Mouse (Mus musculus) ES-E14 (cell line): ENCODE results near the gene Clca3a2. TPM values are rescaled to one million over a fixed set of nuclear protein-coding genes. Genes with fewer than 3 reads are reported as not detected.

Experiments
- DNase-seq: peaks from one replicate; pipeline ENCODE4 v3.0.0-alpha.2; 2013; ENCODE audit warnings: low read depth, low spot score
- H3K27ac ChIP-seq: 2 replicates; pipeline ENCODE4 v1.5.1; 2012; ENCODE audit warnings: low read depth, mild to moderate bottlenecking, low read length, moderate library complexity, mixed read lengths; ENCODE audit not compliant: poor library complexity, insufficient read depth, severe bottlenecking
- H3K36me3 ChIP-seq: 2 replicates; pipeline ENCODE4 v1.6.1; 2012; ENCODE audit warnings: mild to moderate bottlenecking, low read length, moderate library complexity, mixed read lengths; ENCODE audit not compliant: control insufficient read depth, poor library complexity, insufficient read depth, severe bottlenecking
- H3K4me1 ChIP-seq, 2 experiments: fragments of 150-350 bp in 1 of 2; sonication (generic) in 1 of 2; 2 replicates each; pipeline ENCODE4 v1.6.1; 2012; ENCODE audit warnings: low read length in 2 of 2, mild to moderate bottlenecking in 1 of 2, mixed read lengths in 1 of 2; ENCODE audit not compliant: control insufficient read depth in 2 of 2, insufficient read depth in 2 of 2, poor library complexity in 1 of 2
- H3K4me3 ChIP-seq, 2 experiments: fragments of 150-350 bp in 1 of 2; sonication (generic) in 1 of 2; 2 replicates each; pipeline ENCODE4 v1.5.1; 2012; ENCODE audit warnings: low read length in 2 of 2, low read depth in 1 of 2, mild to moderate bottlenecking in 1 of 2, mixed read lengths in 1 of 2; ENCODE audit not compliant: insufficient read depth in 1 of 2, poor library complexity in 1 of 2, severe bottlenecking in 1 of 2
- H3K9ac ChIP-seq: 2 replicates; pipeline ENCODE4 v1.6.1; 2012; ENCODE audit warnings: low read depth, mild to moderate bottlenecking, low read length, mixed read lengths; ENCODE audit not compliant: poor library complexity, insufficient read depth, severe bottlenecking
- H3K9me3 ChIP-seq: fragments of 150-350 bp; sonication (generic); 2 replicates; pipeline ENCODE4 v1.6.1; 2012; ENCODE audit warnings: low read depth, mild to moderate bottlenecking, low read length; ENCODE audit not compliant: control insufficient read depth, insufficient read depth
- CHD2 ChIP-seq: IDR thresholded peaks from 2 replicates; pipeline ENCODE4 v1.6.1; 2014; ENCODE audit warnings: mild to moderate bottlenecking, low read depth, low read length, inconsistent platforms
- HCFC1 ChIP-seq: IDR thresholded peaks from 2 replicates; pipeline ENCODE4 v1.6.1; 2012; ENCODE audit warnings: low read length, inconsistent platforms, borderline replicate concordance; ENCODE audit not compliant: insufficient read depth
- MAFK ChIP-seq: IDR thresholded peaks from 2 replicates; pipeline ENCODE4 v1.6.1; 2014; ENCODE audit warnings: mild to moderate bottlenecking, low read depth, low read length, inconsistent platforms; ENCODE audit not compliant: insufficient read depth
- ZC3H11A ChIP-seq: IDR thresholded peaks from 2 replicates; pipeline ENCODE4 v1.6.1; 2012; ENCODE audit warnings: low read depth, mild to moderate bottlenecking, inconsistent platforms, low read length, borderline replicate concordance
- ZNF384 ChIP-seq: IDR thresholded peaks from 2 replicates; pipeline ENCODE4 v1.6.1; 2012; ENCODE audit warnings: low read depth, low read length, inconsistent platforms
- in situ Hi-C, 2 experiments: fragments of 600-800 bp; cut with MboI; formaldehyde crosslinking; loops; one replicate each; pipeline ENCODE4 v1.15.1; 2025; ENCODE audit warnings: low sequenced_read_pairs in 2 of 2, inconsistent platforms in 1 of 2; ENCODE audit not compliant: unreplicated experiment in 2 of 2
- total RNA-seq: library from RNA; depleted of rRNA; stranded (reverse); fragments of 300-350 nt; gene quantifications from 2 replicates; pipeline ENCODE4 v1.2.3, GENCODE M21; 2012

Gene Clca3a2
- total RNA-seq, 1 experiment: 0.31 TPM

DNA sequence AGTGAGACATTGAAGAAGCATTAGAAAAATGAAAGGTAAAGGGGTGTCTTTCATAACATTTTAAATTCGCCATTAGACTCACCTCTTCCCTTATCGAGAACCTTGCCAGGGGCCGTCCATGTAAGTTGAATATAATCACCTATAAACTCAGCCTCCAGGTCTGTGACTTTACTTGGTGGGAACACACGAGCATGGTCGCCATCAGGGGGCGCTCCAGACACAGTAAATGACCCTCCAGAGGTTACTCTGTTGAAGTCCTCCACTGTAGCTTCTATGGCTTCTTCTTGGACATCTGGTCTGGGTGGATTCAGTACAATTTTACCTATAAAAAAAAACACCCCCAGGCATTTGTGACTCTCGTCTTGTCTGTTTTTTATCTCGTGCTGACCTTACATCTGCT lies 17.4 kb downstream of the Clca3a2 start:
- TF ChIP-seq ZC3H11A: no peak
- TF ChIP-seq MAFK: no peak
- no peak for TF ChIP-seq ZNF384
- TF ChIP-seq CHD2: no peak
- no peak for TF ChIP-seq HCFC1
- H3K4me1 ChIP-seq: no peaks in the 10 kb centered on the region

DNA sequence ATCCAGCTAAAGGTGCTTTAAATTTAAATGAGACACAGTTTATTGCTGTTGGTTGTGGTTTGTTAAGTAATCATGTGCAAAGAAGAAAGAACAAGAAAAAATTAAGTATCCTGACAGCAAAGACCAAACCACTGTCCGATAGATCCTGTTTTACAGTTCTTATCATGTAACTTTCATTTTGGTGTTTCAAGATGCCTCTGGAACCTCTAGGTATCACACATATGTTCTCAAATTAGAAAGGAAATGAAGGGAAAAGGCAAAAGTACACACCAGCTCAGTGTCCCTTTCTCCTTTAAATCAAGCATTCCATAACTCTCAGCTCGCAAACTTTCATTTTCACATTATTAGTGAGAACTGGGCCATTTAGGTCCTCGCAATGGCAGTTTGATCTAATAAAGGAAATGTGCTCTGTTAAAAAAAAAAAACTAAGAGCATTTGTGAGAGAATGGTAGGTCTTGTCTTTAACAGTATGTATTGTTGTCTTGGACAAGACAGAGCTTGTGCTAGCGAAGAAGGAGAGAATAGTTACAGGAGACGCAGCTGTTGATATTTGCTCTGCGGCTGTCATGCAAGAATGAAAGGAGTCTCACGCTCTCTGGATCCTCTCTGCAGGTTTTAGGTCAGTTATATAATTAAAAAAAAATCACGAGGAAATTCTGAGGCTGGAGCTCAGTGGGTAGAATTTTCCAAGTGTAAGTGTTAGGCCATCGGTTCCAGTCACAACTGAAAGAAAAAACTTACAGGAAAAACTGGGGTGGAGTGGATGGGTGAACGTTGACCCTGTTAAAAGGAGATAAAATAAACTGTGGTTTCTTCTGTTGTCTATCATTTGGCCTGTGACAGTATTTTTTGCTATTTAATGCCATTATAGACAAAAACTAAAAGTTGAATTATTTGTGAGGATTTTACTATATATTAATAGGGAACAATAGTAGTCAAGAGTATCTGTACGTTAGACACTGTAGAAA lies 33.8 kb downstream of the Clca3a2 start:
- H3K4me1 ChIP-seq: no peaks in the 10 kb centered on the region
- no peak overlapping the region for H3K27ac ChIP-seq
- no peak for DNase-seq
- no peaks in the 10 kb centered on the region for H3K36me3 ChIP-seq
- H3K9ac ChIP-seq: no peak overlapping the region
- in situ Hi-C loops: no loop called here
- no peaks in the 10 kb centered on the region for H3K9me3 ChIP-seq
- no peak overlapping the region for H3K4me3 ChIP-seq
- TF ChIP-seq CHD2: no peak
- no peak for TF ChIP-seq MAFK
- TF ChIP-seq ZNF384: no peak
- TF ChIP-seq ZC3H11A: no peak
- TF ChIP-seq HCFC1: no peak

More for the DNA sequence above, 17.4 kb downstream of the Clca3a2 start:
- Histone ChIP-seq H3K36me3 (no peaks in the 10 kb centered on the region), H3K9ac (no peak overlapping the region), H3K27ac (no peak overlapping the region), H3K9me3 (no peaks in the 10 kb centered on the region), H3K4me3 (no peak overlapping the region)
- in situ Hi-C loops: loop anchor here in 1 of 2 experiments (25.0 kb wide), 1 partner anchor 335 kb away; no protein-coding TSS in a partner anchor
- DNase-seq: peak; percentile 27

- Histone ChIP-seq H3K4me3 (no peak overlapping the region), H3K4me1 (no peaks in the 10 kb centered on the region), H3K9ac (no peak overlapping the region), H3K9me3 (no peaks in the 10 kb centered on the region), H3K27ac (no peak overlapping the region), H3K36me3 (no peaks in the 10 kb centered on the region)
- TF ChIP-seq HCFC1 (no peak), ZNF384 (no peak), CHD2 (no peak), ZC3H11A (no peak), MAFK (no peak)
- DNase-seq: no peak
- in situ Hi-C loops: no loop called here
These were observed 54.1 kb downstream of the Clca3a2 start for GRCm38 (mm10) chr3:144765161-144765560.

DNA sequence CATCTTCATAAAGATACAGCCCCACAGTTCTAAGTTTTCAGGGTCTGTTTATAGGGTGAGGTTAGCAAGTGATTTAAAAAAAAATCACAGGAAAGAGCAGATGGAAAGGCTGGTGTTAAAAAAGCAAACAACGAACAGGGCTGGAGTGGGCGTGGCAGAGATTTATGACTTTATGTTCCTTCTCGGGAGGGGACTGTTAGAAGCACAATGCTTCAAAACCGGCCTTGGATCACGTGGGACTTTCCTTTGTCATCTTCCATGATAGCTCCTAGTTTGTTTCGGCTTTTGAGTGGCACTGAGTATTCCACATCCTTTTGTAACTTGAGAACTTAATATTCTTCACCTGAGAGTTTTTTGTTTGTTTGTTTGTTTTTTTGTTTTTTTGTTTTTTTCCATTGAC lies 57.8 kb downstream of the Clca3a2 start:
- Histone ChIP-seq H3K9me3 (no peaks in the 10 kb centered on the region), H3K9ac (no peak overlapping the region), H3K36me3 (no peaks in the 10 kb centered on the region), H3K27ac (no peak overlapping the region), H3K4me3 (no peak overlapping the region), H3K4me1 (no peaks in the 10 kb centered on the region)
- in situ Hi-C loops: no loop called here
- TF ChIP-seq CHD2 (no peak), ZNF384 (no peak), HCFC1 (no peak), ZC3H11A (no peak), MAFK (no peak)
- no peak for DNase-seq
